Mouse (Mus musculus) heart, postnatal 0 days (tissue): ENCODE measurements around the gene Pak6.
A peak's percentile ranks its signal among the peaks of the same experiment; 100 is the strongest.

ENCODE experiments used
- CTCF ChIP-seq: IDR thresholded peaks from 2 replicates; pipeline ENCODE4 v1.5.1; 2016; ENCODE audit warnings: antibody characterized with exemption, control low read depth, low read depth
- EP300 ChIP-seq: IDR thresholded peaks from 2 replicates; pipeline ENCODE4 v1.6.1; 2016; ENCODE audit warnings: antibody characterized with exemption, low read depth

GRCm38 (mm10) chr2:118641147-118641546 lies 22.0 kb upstream of the Pak6 start:
- TF ChIP-seq CTCF (peak; percentile 50), EP300 (no peak)
